Mouse (Mus musculus) liver, embryonic 14.5 days (tissue): ENCODE measurements at regions not wholly inside any gene's neighbourhood (a gene's known extent, or its start where the extent isn't known, plus 50 kb on each side); places are given as distances from the start of the nearest gene placed in this dataset.

Experiments
- ATAC-seq: fragments of 200-750 bp; cut with Nextera tagmentation; 2 replicates; pipeline ENCODE4 v1.8.0; 2017; ENCODE audit warnings: moderate number of reproducible peaks, mild to moderate bottlenecking, moderate library complexity; ENCODE audit not compliant: insufficient read depth
- DNase-seq, 3 experiments: peaks; one replicate each; pipeline ENCODE4 v3.0.0-alpha.2; 2012 to 2013; ENCODE audit warnings: low read depth in 3 of 3, low spot score in 3 of 3
- H3K27ac ChIP-seq: fragments of 300-500 bp; sonication (generic); 2 replicates; pipeline ENCODE4 v1.5.1; 2014; ENCODE audit warnings: moderate library complexity, mild to moderate bottlenecking, control low read depth, inconsistent platforms
- H3K27me3 ChIP-seq: fragments of 300-500 bp; sonication (generic); 2 replicates; pipeline ENCODE4 v1.6.1; 2014; ENCODE audit warnings: mild to moderate bottlenecking, low read length, moderate library complexity; ENCODE audit not compliant: control insufficient read depth, insufficient read depth
- H3K36me3 ChIP-seq: fragments of 300-500 bp; sonication (generic); replicated peaks from 2 replicates; pipeline ENCODE4 v1.6.1; 2014; ENCODE audit warnings: low read depth; ENCODE audit not compliant: control insufficient read depth, insufficient read depth
- H3K4me1 ChIP-seq, 2 experiments: fragments of 200-500 bp in 1 of 2; fragments of 300-500 bp in 1 of 2; sonication (generic) in 1 of 2; replicated peaks; 2 replicates each; pipeline ENCODE4 v1.6.1; 2012 to 2014; ENCODE audit warnings: antibody characterized with exemption in 1 of 2, inconsistent platforms in 1 of 2, low read length in 1 of 2; ENCODE audit not compliant: control insufficient read depth in 2 of 2, insufficient read depth in 2 of 2
- H3K4me2 ChIP-seq: fragments of 300-500 bp; sonication (generic); 2 replicates; pipeline ENCODE4 v1.6.1; 2014; ENCODE audit warnings: low read depth, mild to moderate bottlenecking, control low read depth, moderate library complexity
- H3K4me3 ChIP-seq, 2 experiments: fragments of 200-500 bp in 1 of 2; fragments of 300-500 bp in 1 of 2; sonication (generic) in 1 of 2; 2 replicates each; pipeline ENCODE4 v1.5.1; 2012 to 2014; ENCODE audit warnings: low read depth in 2 of 2, low read length in 2 of 2, mild to moderate bottlenecking in 2 of 2, control low read depth in 1 of 2, inconsistent platforms in 1 of 2, moderate library complexity in 1 of 2; ENCODE audit not compliant: insufficient read depth in 1 of 2
- H3K9ac ChIP-seq: fragments of 300-500 bp; sonication (generic); replicated peaks from 2 replicates; pipeline ENCODE4 v1.6.1; 2014; ENCODE audit warnings: mild to moderate bottlenecking, control low read depth, moderate library complexity
- H3K9me3 ChIP-seq: fragments of 300-500 bp; sonication (generic); 2 replicates; pipeline ENCODE4 v1.6.1; 2016; ENCODE audit warnings: low read length, mixed read lengths; ENCODE audit not compliant: control insufficient read depth
- CTCF ChIP-seq: IDR thresholded peaks from 2 replicates; pipeline ENCODE4 v1.5.1; 2016; ENCODE audit warnings: antibody characterized with exemption, low read depth, control low read depth
- EP300 ChIP-seq: IDR thresholded peaks from 2 replicates; pipeline ENCODE4 v1.6.1; 2016; ENCODE audit warnings: antibody characterized with exemption, low read depth
- WGBS: fragments of 180-500 bp; shearing (Covaris S2); extraction: QIAGEN DNeasy Blood & Tissue Kit; methylation state at CpG from one replicate; pipeline ENCODE4 v1.1.7; 2014; ENCODE audit not compliant: insufficient replicate concordance; 5-methylcytosine and 5-hydroxymethylcytosine counted together

DNA sequence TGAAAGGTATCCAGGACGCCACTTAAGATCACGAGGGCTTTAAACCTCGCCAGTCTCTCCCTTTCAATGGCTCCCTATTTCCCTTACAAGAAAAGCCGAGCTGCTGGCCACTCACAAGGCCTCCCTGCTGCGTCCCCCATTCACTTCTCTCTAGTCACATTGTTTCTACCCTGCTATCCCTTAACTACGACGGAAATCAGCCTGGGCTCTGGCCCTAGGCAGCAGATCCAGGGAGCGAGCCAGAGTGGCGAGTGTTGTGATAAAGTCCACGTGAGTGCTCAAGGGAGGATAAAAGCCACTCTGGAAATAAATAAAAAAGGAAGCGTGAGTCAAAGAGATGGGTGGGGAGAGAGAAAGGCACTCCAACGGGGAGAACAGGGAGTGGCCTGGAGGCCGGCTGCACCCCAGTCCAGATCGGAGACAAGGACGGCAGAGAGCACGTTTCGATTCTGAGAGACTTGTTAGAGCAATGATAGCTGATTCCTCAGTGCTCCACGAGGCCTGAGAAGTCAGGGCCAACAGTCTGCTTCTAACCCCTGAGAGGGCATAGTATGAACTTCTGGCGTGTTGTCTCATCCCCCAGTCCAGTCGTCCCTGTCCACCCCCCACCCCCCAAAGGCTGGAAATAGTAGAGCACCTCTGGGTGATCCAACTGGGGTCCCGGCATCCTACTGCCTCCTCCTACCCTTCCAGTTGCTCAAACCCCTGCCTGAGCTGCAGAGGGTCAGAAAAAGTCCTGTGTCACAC lies 84.8 kb upstream of the Calm2 start:
- Histone ChIP-seq H3K4me1 (peaks cover 7 to 21% of the 10 kb centered on the region in 2 experiments), H3K9me3 (no peaks in the 10 kb centered on the region), H3K27me3 (no peaks in the 10 kb centered on the region), H3K27ac (no peak overlapping the region), H3K36me3 (no peaks in the 10 kb centered on the region), H3K4me2 (peak overlapping the region; percentile 73), H3K4me3 (peak overlapping the region; percentile 17 to 25), H3K9ac (peak overlapping the region; percentile 12)
- peak; percentile 25; the same call in 1 of the 2 replicates for ATAC-seq
- peak in 1 of 3 experiments; percentile 20 for DNase-seq
- TF ChIP-seq CTCF (no peak), EP300 (no peak)
- WGBS = 5% methylated on average over 21 of the region's 21 CpGs

DNA sequence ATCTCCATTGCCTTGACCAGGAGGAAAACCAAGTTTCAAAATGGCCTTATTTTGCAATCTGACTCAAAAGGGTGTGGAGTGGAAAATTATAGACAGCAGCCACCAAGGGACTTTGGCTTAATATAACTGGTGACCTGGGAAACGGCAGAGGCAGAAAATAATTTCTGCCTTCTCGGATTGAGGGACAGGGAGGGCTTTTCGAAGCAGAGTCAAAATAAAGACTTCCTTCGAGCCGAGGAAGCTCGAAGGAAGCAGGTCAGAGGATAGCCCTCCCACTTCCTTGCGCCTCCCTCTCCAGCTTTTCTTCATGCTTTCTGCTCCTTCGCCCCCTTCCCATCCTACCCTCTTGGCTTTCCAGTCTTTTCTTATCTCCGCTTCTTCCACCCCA lies 85.4 kb upstream of the Calm2 start:
- 7% methylated on average over 9 of the region's 9 CpGs for WGBS
- no peaks in the 10 kb centered on the region for H3K27me3 ChIP-seq
- H3K36me3 ChIP-seq = no peaks in the 10 kb centered on the region
- H3K4me1 ChIP-seq = peaks cover 7 to 21% of the 10 kb centered on the region in 2 experiments
- no peak overlapping the region; a peak in 2 of 4 replicates for H3K4me3 ChIP-seq
- ATAC-seq = no peak
- DNase-seq = no peak
- TF ChIP-seq EP300 = no peak
- no peak for TF ChIP-seq CTCF
- H3K9me3 ChIP-seq = no peaks in the 10 kb centered on the region
- no peak overlapping the region for H3K27ac ChIP-seq
- peak overlapping the region; percentile 73 for H3K4me2 ChIP-seq
- no peak overlapping the region for H3K9ac ChIP-seq

DNA sequence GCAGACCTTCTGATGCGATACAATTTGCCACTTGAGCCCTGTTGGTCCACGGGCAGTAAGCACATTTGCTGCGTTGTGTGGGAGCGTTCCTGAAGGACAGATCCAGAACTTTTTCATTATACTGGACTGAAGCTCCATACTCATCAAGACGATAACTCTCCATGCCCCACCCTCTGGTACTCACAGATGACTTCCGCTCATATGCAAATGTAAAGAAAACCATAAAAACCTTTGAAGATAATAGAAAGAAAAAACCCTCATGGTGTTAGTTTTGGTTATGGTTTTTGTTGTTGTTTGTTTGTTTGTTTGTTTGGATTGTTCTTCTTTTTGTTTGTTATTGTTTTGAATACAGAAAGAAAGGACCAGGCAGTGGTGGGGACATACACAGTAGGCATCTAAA lies 86.0 kb upstream of the Calm2 start:
- H3K9ac ChIP-seq = no peak overlapping the region
- no peaks in the 10 kb centered on the region for H3K36me3 ChIP-seq
- DNase-seq = no peak
- H3K4me2 ChIP-seq = peak overlapping the region; percentile 73
- WGBS = 41% methylated on average over 6 of the region's 6 CpGs
- no peak overlapping the region for H3K4me3 ChIP-seq
- H3K27me3 ChIP-seq = no peaks in the 10 kb centered on the region
- TF ChIP-seq EP300 = no peak
- TF ChIP-seq CTCF = no peak
- peaks cover 7 to 21% of the 10 kb centered on the region in 2 experiments for H3K4me1 ChIP-seq
- no peaks in the 10 kb centered on the region for H3K9me3 ChIP-seq
- H3K27ac ChIP-seq = no peak overlapping the region
- no peak for ATAC-seq

DNA sequence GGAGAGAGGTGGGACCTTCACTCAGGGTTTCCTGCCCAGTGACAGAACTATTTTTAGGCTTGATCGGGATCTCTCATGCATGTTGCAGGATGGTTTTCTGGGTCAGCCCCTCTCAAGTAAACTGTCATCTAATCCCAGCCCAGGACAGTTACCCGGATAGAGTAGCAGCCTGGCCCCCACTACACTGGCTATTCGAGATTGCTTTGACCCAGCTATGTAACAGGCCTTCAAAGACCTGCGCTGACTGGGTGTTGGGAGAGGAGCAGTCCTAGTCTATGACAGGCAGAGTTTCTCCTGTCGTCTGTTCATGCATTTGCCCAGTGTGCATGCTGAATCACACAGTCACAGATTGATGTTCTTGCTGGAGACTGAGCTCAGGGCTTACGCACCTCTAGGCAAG lies 86.2 kb upstream of the Epcam start:
- TF ChIP-seq CTCF = no peak
- no peak for TF ChIP-seq EP300
- H3K9ac ChIP-seq = no peak overlapping the region
- no peak overlapping the region for H3K4me3 ChIP-seq
- DNase-seq (no peak), ATAC-seq (no peak)
- 53% methylated on average over 6 of the region's 6 CpGs for WGBS
- H3K9me3 ChIP-seq = no peaks in the 10 kb centered on the region
- H3K27ac ChIP-seq = no peak overlapping the region
- no peaks in the 10 kb centered on the region for H3K4me1 ChIP-seq
- H3K4me2 ChIP-seq = no peak overlapping the region
- no peaks in the 10 kb centered on the region for H3K36me3 ChIP-seq
- no peaks in the 10 kb centered on the region for H3K27me3 ChIP-seq

DNA sequence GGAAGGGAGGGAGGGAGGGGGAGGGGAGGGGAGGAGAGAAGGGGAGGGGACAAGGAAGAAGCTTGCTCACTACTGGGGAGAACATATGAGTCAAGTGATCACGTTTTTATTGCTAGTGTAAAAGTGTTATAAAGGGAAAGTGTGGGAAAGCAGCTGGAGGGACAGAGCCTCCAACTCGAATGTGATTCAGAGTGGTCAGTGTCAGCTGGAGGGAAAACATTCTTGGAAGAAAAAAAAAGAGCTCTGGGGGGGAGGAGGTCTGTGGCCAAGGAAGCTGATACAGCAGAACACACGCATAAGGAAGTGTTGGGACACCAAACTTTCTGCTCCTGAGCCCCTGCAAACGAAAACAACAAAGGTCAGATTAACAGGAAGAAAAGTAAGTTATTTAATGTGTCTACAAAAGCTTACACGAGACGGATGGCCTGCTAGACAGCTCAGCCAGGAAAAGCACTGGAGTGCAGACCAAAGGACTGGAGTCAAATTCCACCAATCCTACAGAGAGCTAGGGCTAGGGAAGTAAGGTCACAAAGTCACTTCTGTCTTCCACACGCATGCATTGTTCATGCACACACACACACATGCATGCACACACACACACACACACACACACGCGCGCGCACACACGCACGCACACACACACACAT lies 85.1 kb upstream of the Epcam start:
- Histone ChIP-seq H3K36me3 (no peaks in the 10 kb centered on the region), H3K4me1 (no peaks in the 10 kb centered on the region), H3K27me3 (no peaks in the 10 kb centered on the region), H3K27ac (no peak overlapping the region), H3K9me3 (no peaks in the 10 kb centered on the region), H3K4me2 (no peak overlapping the region), H3K4me3 (no peak overlapping the region), H3K9ac (no peak overlapping the region)
- TF ChIP-seq CTCF = no peak
- no peak for DNase-seq
- WGBS = 59% methylated on average over 13 of the region's 13 CpGs
- no peak for ATAC-seq
